Mouse (Mus musculus) brain, adult 10 weeks (tissue): Measurements from ENCODE around the gene Nab2. TPM values are rescaled to one million over a fixed set of nuclear protein-coding genes. Genes with fewer than 3 reads are reported as not detected.

Experiments used
- polyA plus RNA-seq: library from polyadenylated mRNA; stranded (reverse); fragments of 350-450 nt; fragmentation: Illumina TruSeq; extraction: RNeasy Lipid Tissue Mini Kit (QIAGEN cat#74804); gene quantifications from one replicate; pipeline ENCODE4 v1.2.3, GENCODE M21; 2015; ENCODE audit warnings: low read depth, low replicate concordance

Gene Nab2
- polyA plus RNA-seq, result 30.7 TPM

DNA sequence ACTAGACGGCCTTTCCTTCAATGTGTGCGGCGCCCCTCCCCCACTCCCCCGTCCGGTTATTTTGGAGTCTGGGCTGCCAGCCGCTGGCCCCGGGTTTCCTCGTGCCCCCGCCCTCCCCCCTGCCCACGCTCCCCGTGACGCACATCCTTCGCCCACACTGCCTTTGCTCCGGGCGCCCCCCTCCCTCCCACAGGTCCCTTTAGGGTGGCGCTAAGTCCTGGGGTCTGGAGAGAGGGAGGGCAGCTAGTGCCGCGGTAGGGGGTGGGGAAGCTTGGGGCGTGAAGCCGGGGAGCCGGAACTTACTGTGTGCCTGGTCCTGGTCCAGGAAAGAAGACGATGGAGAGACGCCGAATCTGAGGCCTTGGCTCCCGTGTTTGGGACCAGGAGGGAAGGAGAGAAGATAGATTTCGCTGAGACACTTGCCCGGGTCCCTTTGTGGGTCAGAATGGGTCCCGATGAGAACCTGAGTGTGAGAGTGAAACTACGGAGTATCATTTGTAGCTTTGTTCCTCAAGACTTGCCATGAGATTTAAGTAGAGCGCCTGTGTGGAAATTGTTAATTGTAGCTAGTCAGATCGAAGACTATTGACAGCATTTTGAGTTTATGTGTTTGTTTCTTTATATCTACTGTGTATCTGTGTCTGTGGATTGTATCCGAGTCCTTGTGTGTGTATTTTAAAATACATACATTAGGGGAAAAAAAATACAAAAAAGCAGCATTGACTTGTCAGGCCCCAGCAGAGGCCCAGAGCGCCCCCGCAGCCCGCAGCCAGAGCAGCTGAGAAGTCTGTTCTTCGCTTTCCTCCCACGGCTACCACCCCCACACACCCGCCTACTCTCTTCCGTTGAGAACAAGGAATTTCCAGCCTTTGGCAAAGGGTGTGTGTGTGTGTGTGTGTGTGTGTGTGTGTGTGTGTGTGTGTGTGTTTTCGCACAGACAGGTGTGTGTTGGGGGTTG, at the start of gene Nab2:
Nab2 (minus strand) TSS at position 476 of the 958 bp plus-strand sequence.

DNA sequence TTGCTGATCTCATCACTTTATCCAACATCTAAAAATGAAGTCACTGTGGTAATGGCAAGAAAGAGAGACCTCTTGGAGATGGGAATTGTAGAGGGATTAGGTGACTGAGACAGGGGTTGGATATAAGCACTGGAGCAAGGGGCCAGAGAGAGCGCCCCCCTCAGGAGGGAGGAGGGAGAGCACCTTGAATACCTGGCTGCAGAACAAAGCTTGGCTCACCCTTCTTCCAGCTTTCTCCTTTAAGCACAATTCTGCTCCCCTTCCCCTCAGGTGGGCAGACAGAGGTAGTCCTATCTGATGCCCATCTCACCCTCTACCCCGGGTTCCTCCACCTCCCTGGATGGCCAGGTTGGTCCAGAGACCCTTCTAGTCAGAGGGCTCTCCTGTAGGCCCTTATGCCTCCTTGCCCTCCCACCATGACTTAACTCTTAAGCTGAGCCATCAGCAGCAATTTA, 36.4 kb upstream of the Nab2 start, which contains the start of gene Myo1a:
Myo1a (plus strand) TSS at position 405 of the 455 bp plus-strand sequence.

DNA sequence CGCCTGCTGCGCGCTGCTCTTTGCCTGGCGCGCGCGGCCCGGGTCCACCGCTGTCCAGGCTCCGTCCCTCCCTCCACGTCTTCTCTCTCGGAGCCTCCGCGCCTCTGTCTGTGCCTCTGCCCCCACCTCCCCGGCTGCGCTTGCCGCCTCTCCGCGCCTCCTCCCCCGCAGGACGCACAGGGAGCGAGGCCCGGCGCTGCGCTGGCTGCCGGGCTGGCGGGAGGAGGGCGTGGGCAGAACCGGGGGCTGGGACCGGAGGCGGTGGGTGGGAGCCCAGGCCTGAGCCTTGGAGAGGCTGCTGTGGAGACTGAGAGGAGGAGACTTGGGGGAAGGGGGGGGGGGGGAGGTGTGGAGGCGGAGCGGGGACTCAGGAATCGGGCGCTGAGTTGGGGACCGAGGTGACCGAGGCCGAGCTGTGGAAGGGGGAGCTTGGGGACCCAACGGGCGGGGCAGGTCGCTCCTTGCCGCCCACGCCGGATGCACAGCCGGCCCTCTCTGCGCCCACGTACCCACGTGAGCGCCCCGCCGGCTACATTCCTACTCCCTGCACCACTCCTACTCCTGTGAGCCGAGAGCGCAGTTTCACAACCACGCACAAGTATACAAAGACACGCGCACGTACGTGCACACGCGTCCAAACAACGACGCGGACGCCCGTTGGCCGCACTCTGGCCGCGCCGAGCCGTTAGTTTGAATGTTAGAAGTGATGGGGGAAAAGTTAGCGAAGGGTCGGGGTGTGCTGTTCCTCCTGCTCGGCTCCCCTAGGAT, 1.7 kb downstream of the Nab2 start, which contains the start of gene Nemp1:
Nemp1 (plus strand) TSS at position 401 of the 768 bp plus-strand sequence.

DNA sequence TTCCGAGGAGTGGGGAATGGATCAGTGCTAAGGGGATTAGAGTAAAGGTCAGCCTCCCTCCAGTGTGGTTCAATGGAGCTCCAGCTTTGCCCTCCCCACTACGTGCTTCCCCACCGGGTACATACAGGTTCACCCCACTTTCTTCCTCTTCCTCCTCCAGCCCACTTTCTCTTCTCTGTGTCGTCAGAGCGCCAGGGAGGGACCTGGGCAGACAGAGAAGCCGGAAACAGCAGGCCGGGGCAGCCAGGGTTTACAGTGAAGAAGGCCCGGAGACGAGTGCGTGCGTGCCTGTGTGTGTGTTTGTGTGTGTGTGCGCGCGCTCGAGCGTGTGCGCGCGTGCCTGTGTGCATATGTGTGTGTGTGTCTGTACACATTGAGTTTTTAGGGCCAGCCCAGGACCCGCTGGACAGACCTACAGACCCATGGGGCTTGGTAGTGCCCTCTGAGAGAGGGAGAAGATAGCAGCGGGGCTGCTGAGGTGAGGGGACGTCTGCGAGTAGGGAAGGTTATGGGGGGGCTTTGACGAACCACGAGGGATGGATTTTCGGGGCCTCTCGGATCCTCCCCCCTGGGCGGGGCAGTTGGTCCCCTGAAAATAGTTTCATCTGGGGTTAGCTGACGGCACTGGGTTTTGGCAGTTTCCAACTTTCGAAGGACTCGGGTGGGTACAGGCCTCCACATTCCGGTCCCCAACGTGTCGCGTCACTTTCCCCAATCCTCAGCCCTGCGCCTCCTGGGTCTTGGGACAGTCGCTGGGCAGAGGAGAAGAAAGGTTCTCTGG, 25.4 kb downstream of the Nab2 start, which contains the start of gene Stat6:
Stat6 (plus strand) TSS at position 215 of the 781 bp plus-strand sequence.

DNA sequence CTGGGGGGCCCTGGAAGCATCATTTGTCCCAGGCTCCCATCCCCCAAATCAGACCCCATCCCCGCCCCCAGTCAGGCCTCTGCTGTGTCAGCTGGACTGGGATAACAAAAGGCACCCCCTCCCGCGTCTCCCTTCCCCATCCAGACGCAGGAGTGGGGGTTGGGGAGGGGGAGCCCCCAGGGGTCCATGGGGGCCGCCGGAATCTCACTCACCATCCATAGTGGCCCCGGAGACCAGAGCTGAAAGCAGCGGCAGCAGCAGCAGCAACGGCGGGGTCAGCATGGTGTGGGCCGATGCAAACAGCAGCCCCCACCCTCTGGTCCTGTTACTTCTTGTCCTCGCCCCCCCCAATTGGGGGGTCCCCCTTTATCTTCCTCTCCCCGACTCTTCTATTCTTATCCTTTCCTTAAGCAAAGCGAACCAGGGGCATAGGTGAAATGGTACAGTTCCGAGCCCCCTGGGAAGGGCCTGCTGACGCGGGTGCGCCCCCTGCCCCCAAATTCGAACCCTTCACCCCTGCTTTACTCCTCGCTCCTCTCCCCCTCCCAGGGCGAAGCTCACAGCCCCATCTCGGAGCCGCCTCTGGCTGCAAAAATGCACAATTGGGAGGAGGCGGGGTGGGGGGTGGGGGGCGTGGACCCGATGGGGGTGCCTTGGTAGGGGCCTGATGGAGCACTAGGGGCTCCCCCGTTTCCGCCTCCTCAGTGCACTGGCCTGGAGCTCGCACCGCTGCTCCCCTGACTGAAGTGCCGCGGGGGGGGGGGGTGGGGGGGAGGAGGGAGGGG, 47.8 kb downstream of the Nab2 start, which contains the start of gene Lrp1:
Lrp1 (minus strand) TSS at position 743 of the 785 bp plus-strand sequence.

Other genes with a start within 250 kb of the Nab2 start
- gene Stac3, start 166.9 kb downstream of the Nab2 start, polyA plus RNA-seq, result 4.3 TPM
- 9.8 TPM for gene Ndufa4l2, start 153.6 kb downstream of the Nab2 start, polyA plus RNA-seq
- gene Shmt2, start 146.1 kb downstream of the Nab2 start, polyA plus RNA-seq, result 26.1 TPM
- 6.8 TPM for gene Nxph4, start 134.0 kb downstream of the Nab2 start, polyA plus RNA-seq
- gene Lrp1, start 47.4 kb downstream of the Nab2 start, polyA plus RNA-seq, result 158 TPM
- gene Stat6, start 25.6 kb downstream of the Nab2 start, polyA plus RNA-seq, result 11.0 TPM
- 3.3 TPM for gene Nemp1, start 1.7 kb downstream of the Nab2 start, polyA plus RNA-seq
- 1.2 TPM for gene Myo1a, start 36.6 kb upstream of the Nab2 start, polyA plus RNA-seq
- 23.1 TPM for gene Tac2, start 55.9 kb upstream of the Nab2 start, polyA plus RNA-seq
- 4.3 TPM for gene Zbtb39, start 71.0 kb upstream of the Nab2 start, polyA plus RNA-seq
- gene Gpr182, start 83.2 kb upstream of the Nab2 start, polyA plus RNA-seq, result 0.59 TPM
- not detected for gene Rdh1, start 91.2 kb upstream of the Nab2 start, polyA plus RNA-seq
- not detected for gene Rdh16f1, start 91.2 kb upstream of the Nab2 start, polyA plus RNA-seq
- 0.68 TPM for gene Rdh9, start 107.8 kb upstream of the Nab2 start, polyA plus RNA-seq
- 0.22 TPM for gene Rdh16, start 132.6 kb upstream of the Nab2 start, polyA plus RNA-seq
- gene Rdh19, start 181.4 kb upstream of the Nab2 start, polyA plus RNA-seq, result not detected
- not detected for gene Rdh16f2, start 197.9 kb upstream of the Nab2 start, polyA plus RNA-seq
- gene Rdh7, start 220.2 kb upstream of the Nab2 start, polyA plus RNA-seq, result not detected
- gene Sdr9c7, start 229.9 kb upstream of the Nab2 start, polyA plus RNA-seq, result not detected